Mouse (Mus musculus): ENCODE data around the gene Slc34a3. TPM values are rescaled to one million over a fixed set of nuclear protein-coding genes. Genes with fewer than 3 reads are reported as not detected.
"Not testable (repeated sequence)": the region's sequence is repeated elsewhere in the genome, so short reads cannot be mapped to it uniquely, and the experiment has no call there.

Slc34a3 gene
- total RNA-seq (2021): not detected
- long read RNA-seq, experiment 1: 0 reads
- long read RNA-seq, experiment 2: 0 reads

- no peak for DNase-seq
- intact Hi-C loops (cut with DNase I): no loop called here
Observed at GRCm38 (mm10) chr2:25234050-25234449, at the start of gene Slc34a3. Gene Slc34a3, minus strand, starts transcription at chr2:25234364.

GRCm38 (mm10) chr2:25278928-25279882 is 45.0 kb upstream of the Slc34a3 start:
- DNase-seq: peak in 1 of 2 experiments; percentile 70
- intact Hi-C loops (cut with DNase I): no loop called here

- intact Hi-C loops (cut with DNase I): loop anchor here (5.0 kb wide), 2 partner anchors 59 to 81 kb away; partner anchors contain the start of gene Man1b1
- DNase-seq: no peak
Observed at GRCm38 (mm10) chr2:25273010-25273409, 38.8 kb upstream of the Slc34a3 start.

- no peak for DNase-seq
- intact Hi-C loops (cut with DNase I): loop anchor here (5.0 kb wide), 2 partner anchors 60 to 80 kb away; partner anchors contain the start of gene Man1b1
Observed at GRCm38 (mm10) chr2:25272515-25272914, 38.4 kb upstream of the Slc34a3 start.

- DNase-seq: peak; percentile 95 to 98
- intact Hi-C loops (cut with DNase I): loop anchor here (5.0 kb wide), 2 partner anchors 60 to 80 kb away; partner anchors contain the start of gene Man1b1
Observed at GRCm38 (mm10) chr2:25271827-25272511, 37.8 kb upstream of the Slc34a3 start, which contains the start of the genes Ssna1 and Anapc2. Gene Ssna1, minus strand, starts transcription at chr2:25272438. Gene Anapc2, plus strand, starts transcription at chr2:25272478.

- DNase-seq: no peak
- intact Hi-C loops (cut with DNase I): no loop called here
Observed at GRCm38 (mm10) chr2:25267746-25268309, 33.7 kb upstream of the Slc34a3 start.

GRCm38 (mm10) chr2:25267241-25267640 is 33.1 kb upstream of the Slc34a3 start:
- DNase-seq: no peak
- intact Hi-C loops (cut with DNase I): no loop called here

GRCm38 (mm10) chr2:25266720-25267119 is 32.6 kb upstream of the Slc34a3 start:
- peak in 1 of 2 experiments; percentile 45 for DNase-seq
- intact Hi-C loops (cut with DNase I): no loop called here

GRCm38 (mm10) chr2:25265897-25266656 is 31.9 kb upstream of the Slc34a3 start:
- DNase-seq: no peak
- intact Hi-C loops (cut with DNase I): no loop called here

GRCm38 (mm10) chr2:25264851-25265250 is 30.7 kb upstream of the Slc34a3 start:
- intact Hi-C loops (cut with DNase I): no loop called here
- DNase-seq: no peak

GRCm38 (mm10) chr2:25264286-25264660 is 30.1 kb upstream of the Slc34a3 start:
- intact Hi-C loops (cut with DNase I): no loop called here
- DNase-seq: no peak

- DNase-seq: no peak
- intact Hi-C loops (cut with DNase I): no loop called here
Observed at GRCm38 (mm10) chr2:25263623-25264285, 29.6 kb upstream of the Slc34a3 start.

GRCm38 (mm10) chr2:25262795-25263622 is 28.8 kb upstream of the Slc34a3 start:
- no peak for DNase-seq

GRCm38 (mm10) chr2:25262291-25262767 is 28.2 kb upstream of the Slc34a3 start, which contains the start of gene Tprn:
Gene Tprn, plus strand, starts transcription at chr2:25262618.
- intact Hi-C loops (cut with DNase I): no loop called here
- DNase-seq: peak; percentile 86 to 91

More at GRCm38 (mm10) chr2:25262795-25263622, 28.8 kb upstream of the Slc34a3 start:
- intact Hi-C loops (cut with DNase I): no loop called here

GRCm38 (mm10) chr2:25261870-25262269 is 27.7 kb upstream of the Slc34a3 start:
- intact Hi-C loops (cut with DNase I): no loop called here
- DNase-seq: no peak

- no peak for DNase-seq
- intact Hi-C loops (cut with DNase I): no loop called here
Observed at GRCm38 (mm10) chr2:25258887-25259286, 24.7 kb upstream of the Slc34a3 start.

- intact Hi-C loops (cut with DNase I); DNase-seq: not testable (repeated sequence)
Observed at GRCm38 (mm10) chr2:25257250-25257649, 23.1 kb upstream of the Slc34a3 start.

GRCm38 (mm10) chr2:25256443-25257109 is 22.4 kb upstream of the Slc34a3 start:
- intact Hi-C loops (cut with DNase I); DNase-seq: not testable (repeated sequence)

Measured in gastrocnemius, postnatal 36 days (tissue).